Comparison of ENCODE assay signal across 10 mouse cellular contexts in the genomic region with DNA sequence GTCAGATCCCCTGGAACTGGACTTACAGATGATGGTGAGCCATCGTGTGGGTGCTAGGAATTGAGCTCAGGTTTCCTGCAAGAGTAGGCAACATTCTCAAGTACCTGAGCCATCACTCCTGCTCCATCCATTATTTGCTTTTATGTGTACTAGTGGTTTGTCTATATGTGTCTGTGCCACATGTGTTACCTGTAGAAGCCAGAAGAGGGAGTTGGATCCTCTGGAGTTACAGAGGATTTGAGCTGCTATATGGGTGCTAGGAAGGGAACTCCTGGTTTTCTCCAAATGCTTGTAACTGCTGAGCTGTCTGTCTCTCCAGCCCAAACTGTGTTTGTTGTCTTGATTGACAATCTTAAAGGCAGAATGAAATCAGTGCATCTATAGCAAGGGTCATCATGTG. TPM values are rescaled to one million over a fixed set of nuclear protein-coding genes. Genes with fewer than 3 reads are reported as not detected.
DNase-seq lines count a peak whose midpoint lies in the region; ATAC-seq lines count a peak whose summit lies in the region.
"Had no signal": no experiment of that assay in that cellular context is flagged by ENCODE, and none has a peak within 500 bp of the region (broad histone marks: within the 10 kb centered on the region; RNA-seq: fewer than 3 reads in every experiment).

No protein-coding gene starts in this region.

- ATAC-seq in erythroblast, adult 5-6 weeks (replicated peaks; ENCODE audit: low FRiP score, poor library complexity, severe bottlenecking), result peak; percentile 73
- no peak; the same call in 1 of the 2 replicates for ATAC-seq in frontal cortex, adult (ENCODE audit: low TSS enrichment)
- ATAC-seq: activated CD4-positive, CD25-positive, alpha-beta regulatory T cell, adult 4 months had no signal

- intact Hi-C loops in heart, postnatal 10 days (cut with DNase I), result loop anchor here (5.0 kb wide), 1 partner anchor 84 kb away; no protein-coding TSS in a partner anchor

- peak; percentile 12 to 29 for DNase-seq in heart, postnatal 10 days
- no peak for DNase-seq in heart, adult 11 months
- DNase-seq in thymus, postnatal 0 days (ENCODE audit: low spot score), result peak; percentile 8
- DNase-seq in thymus, postnatal 10 days (ENCODE audit: low spot score in 2 of 2), result no peak
- DNase-seq in adrenal gland, adult 2 months, result no peak
- no peak for DNase-seq in cerebellum, postnatal 36 days

RNA-seq across cellular contexts. Expression of a gene that starts 8.3 kb away (rescaled TPM):
- 10 to 100 TPM; 34.4 to 35.7 TPM for total RNA-seq in heart, postnatal 10 days (2021)
- 25.5 and 33.0 TPM in 2 replicates for polyA plus RNA-seq in thymus, postnatal 0 days (2015; fragmentation: Nextera tagmentation; extraction: Ambion mirVana)
- 16.1 and 19.6 TPM in 2 replicates for total RNA-seq in erythroblast, adult 5-6 weeks (2015; ENCODE audit: low replicate concordance)
- 23.6 and 31.4 TPM in 2 replicates for total RNA-seq in erythroblast, adult 5-6 weeks (2017; ENCODE audit: low replicate concordance)
- 10 to 100 TPM; 25.2 to 34.0 TPM for total RNA-seq in adrenal gland, adult 2 months (2021)
- 18.6 and 18.9 TPM in 2 replicates for polyA plus RNA-seq in adrenal gland, adult 2 months (2012; rRNA removed)

RNA-seq across cellular contexts. Expression of a gene that starts 8.5 kb away (rescaled TPM):
- total RNA-seq in heart, postnatal 10 days (2021), result 10 to 100 TPM; 57.2 to 60.4 TPM
- polyA plus RNA-seq in thymus, postnatal 0 days (2015; fragmentation: Nextera tagmentation; extraction: Ambion mirVana), result 109 and 110 TPM in 2 replicates
- 29.0 and 43.9 TPM in 2 replicates for total RNA-seq in erythroblast, adult 5-6 weeks (2015; ENCODE audit: low replicate concordance)
- 42.1 and 57.2 TPM in 2 replicates for total RNA-seq in erythroblast, adult 5-6 weeks (2017; ENCODE audit: low replicate concordance)
- total RNA-seq in adrenal gland, adult 2 months (2021), result 10 to 100 TPM; 92.6 to 96.5 TPM
- 51.7 and 71.3 TPM in 2 replicates for polyA plus RNA-seq in adrenal gland, adult 2 months (2012; rRNA removed)

RNA-seq across cellular contexts. Expression of a gene that starts 44.8 kb away (rescaled TPM):
- 10 to 100 TPM; 21.7 to 25.7 TPM for total RNA-seq in heart, postnatal 10 days (2021)
- polyA plus RNA-seq in thymus, postnatal 0 days (2015; fragmentation: Nextera tagmentation; extraction: Ambion mirVana), result 35.1 TPM in 2 replicates
- 35.3 and 39.2 TPM in 2 replicates for total RNA-seq in erythroblast, adult 5-6 weeks (2015; ENCODE audit: low replicate concordance)
- total RNA-seq in erythroblast, adult 5-6 weeks (2017; ENCODE audit: low replicate concordance), result 6.8 and 9.5 TPM in 2 replicates
- 10 to 100 TPM; 16.9 to 28.1 TPM for total RNA-seq in adrenal gland, adult 2 months (2021)
- polyA plus RNA-seq in adrenal gland, adult 2 months (2012; rRNA removed), result 83.9 and 99.3 TPM in 2 replicates

RNA-seq across cellular contexts. Expression of a gene that starts 51.0 kb away (rescaled TPM):
- not detected for total RNA-seq in heart, postnatal 10 days (2021)
- polyA plus RNA-seq in thymus, postnatal 0 days (2015; fragmentation: Nextera tagmentation; extraction: Ambion mirVana), result 6.4 and 11.7 TPM in 2 replicates
- not detected in 2 replicates for total RNA-seq in erythroblast, adult 5-6 weeks (2015; ENCODE audit: low replicate concordance)
- not detected in 2 replicates for total RNA-seq in erythroblast, adult 5-6 weeks (2017; ENCODE audit: low replicate concordance)
- total RNA-seq in adrenal gland, adult 2 months (2021), result not detected
- polyA plus RNA-seq in adrenal gland, adult 2 months (2012; rRNA removed), result 0.38 TPM in 1 of 2 replicates, not detected in the other
- polyA plus RNA-seq: activated CD4-positive, CD25-positive, alpha-beta regulatory T cell, adult 4 months; macrophage had no signal

Comparison
In these comparisons a context has a peak if more than half of its experiments do, and no peak if none do; other contexts are left out.
1. DNase-seq: peak in heart, postnatal 10 days (2 of 2) and thymus, postnatal 0 days (single experiment); none in heart, adult 11 months (single experiment), thymus, postnatal 10 days (0 of 2), adrenal gland, adult 2 months (single experiment) and cerebellum, postnatal 36 days (0 of 2).